Comparison of ENCODE assay signal across 8 mouse cellular contexts in the genomic region with DNA sequence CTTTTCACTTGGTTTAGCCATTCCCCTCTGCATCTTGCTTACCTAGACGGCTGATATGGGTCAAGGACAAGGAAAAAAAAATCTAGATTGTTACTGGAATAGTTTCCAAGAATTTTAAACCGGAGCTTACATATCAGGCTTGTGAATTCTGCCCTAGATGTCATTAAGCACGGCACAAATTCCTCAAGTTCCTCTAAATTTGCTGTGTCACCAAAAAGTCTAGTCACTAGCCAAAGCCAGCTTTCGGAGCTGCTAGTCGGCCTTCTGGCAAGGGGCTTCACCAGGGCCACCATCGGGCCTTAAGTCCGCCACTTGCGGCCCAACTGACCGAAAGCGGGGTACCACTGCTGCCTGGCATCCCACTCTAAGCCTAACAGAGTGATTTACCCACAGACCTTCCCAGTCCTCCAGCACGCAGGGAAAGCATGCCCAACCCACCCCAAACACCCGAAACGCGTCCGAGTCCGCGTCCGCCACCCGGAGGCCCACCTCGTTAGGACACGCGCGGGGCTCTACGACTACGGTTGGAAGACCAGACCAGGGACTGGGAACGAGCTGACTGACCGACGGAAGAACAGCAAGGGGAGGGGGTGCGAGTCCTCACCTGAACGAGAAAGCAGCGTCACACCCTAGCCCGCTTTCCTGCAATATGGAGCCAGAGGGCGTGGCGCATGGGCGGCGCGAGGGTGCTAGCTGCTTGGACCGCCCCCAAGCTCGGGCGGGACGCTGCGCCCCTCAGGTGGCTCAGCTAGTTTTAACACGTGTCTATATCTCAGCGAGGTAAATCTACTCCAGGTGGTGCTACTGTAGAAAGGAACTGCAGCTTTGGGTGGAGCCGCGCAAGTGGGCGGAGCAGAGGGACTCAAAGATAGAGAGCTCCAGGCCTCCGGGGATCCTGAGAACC. TPM values are rescaled to one million over a fixed set of nuclear protein-coding genes. Genes with fewer than 3 reads are reported as not detected.
DNase-seq lines count a peak whose midpoint lies in the region; ATAC-seq and TF ChIP-seq lines count a peak whose summit lies in the region.

Gene Anxa7 (minus strand): TSS at position 843 of the 904 bp plus-strand sequence.

- H3K36me3 ChIP-seq in hindbrain, embryonic 16.5 days (ENCODE audit: control insufficient read depth, insufficient read depth, low read length) = no peaks in the 10 kb centered on the region

- peak within 1 kb of the TSS; percentile 76 for H3K9ac ChIP-seq in hindbrain, embryonic 16.5 days (ENCODE audit: low read depth, low read length)

- peak; percentile 84 for DNase-seq in WW6 (ENCODE audit: low read depth, low spot score)
- peak; percentile 26 to 32 for DNase-seq in cerebellum, postnatal 4 days (ENCODE audit: low spot score in 2 of 2)
- DNase-seq in gastrocnemius, adult 18-20 months (ENCODE audit: low spot score) = peak; percentile 78
- peak; percentile 71 to 73 for DNase-seq in left cerebral cortex, adult 2 months (ENCODE audit: extremely low spot score in 1 of 2, low spot score in 2 of 2)
- DNase-seq in right cerebral cortex, postnatal 10 days (ENCODE audit: low spot score in 2 of 2) = peak; percentile 79 to 82
- DNase-seq in urinary bladder, postnatal 25 days (ENCODE audit: low spot score) = peak; percentile 83

- H3K9me3 ChIP-seq in hindbrain, embryonic 16.5 days (ENCODE audit: control insufficient read depth, low read length) = no peaks in the 10 kb centered on the region

- no peaks in the 10 kb centered on the region for H3K27me3 ChIP-seq in hindbrain, embryonic 16.5 days (replicated peaks; ENCODE audit: control insufficient read depth, insufficient read depth, low read length)

- peak within 1 kb of the TSS; percentile 84 for H3K4me2 ChIP-seq in hindbrain, embryonic 16.5 days (ENCODE audit: low read length)

- H3K27ac ChIP-seq in hindbrain, embryonic 16.5 days (ENCODE audit: low read depth, low read length) = peak within 1 kb of the TSS; percentile 49; the same call in 1 of the 2 replicates
- peak within 1 kb of the TSS; percentile 79 for H3K27ac ChIP-seq in left cerebral cortex, adult 2 months

- no peaks in the 10 kb centered on the region for H3K4me1 ChIP-seq in hindbrain, embryonic 16.5 days (ENCODE audit: control insufficient read depth, insufficient read depth, low read depth, low read length)

- H3K4me3 ChIP-seq in hindbrain, embryonic 16.5 days (ENCODE audit: low read length) = peak within 1 kb of the TSS; percentile 70
- peak within 1 kb of the TSS; percentile 61 for H3K4me3 ChIP-seq in left cerebral cortex, adult 2 months

- intact Hi-C loops in left cerebral cortex, adult 2 months (cut with DNase I) = no loop called here

- ATAC-seq in hindbrain, embryonic 16.5 days = peak; percentile 91
- ATAC-seq in megakaryocyte, adult 5-6 weeks (ENCODE audit: poor library complexity, severe bottlenecking) = peak; percentile 80

- TF ChIP-seq CTCF in left cerebral cortex, adult 2 months (IDR thresholded peaks at IDR 0.05) = no peak; the same call in 1 of the 2 replicates

- WGBS in hindbrain, embryonic 16.5 days = 2% methylated on average over 46 of the region's 48 CpGs

RNA-seq across cellular contexts. Expression of gene Anxa7, which starts in this region (rescaled TPM):
- 10 to 100 TPM; 47.7 to 72.8 TPM for total RNA-seq in gastrocnemius, adult 18-20 months (2021)
- polyA plus RNA-seq in hindbrain, embryonic 16.5 days (2015; fragmentation: Nextera tagmentation; extraction: Ambion mirVana) = 20.6 and 20.8 TPM in 2 replicates
- 10 to 100 TPM; 64.9 to 66.2 TPM for total RNA-seq in left cerebral cortex, adult 2 months (2021)
- total RNA-seq in megakaryocyte, adult 5-6 weeks (2015) = 99.1 and 113 TPM in 2 replicates
- 117 and 128 TPM in 2 replicates for total RNA-seq in megakaryocyte, adult 5-6 weeks (2017)

Comparison
In these comparisons a context has a peak if more than half of its experiments do, and no peak if none do; other contexts are left out.
1. Peak in every context shown above with its lines: DNase-seq, ATAC-seq, H3K4me3 ChIP-seq and H3K27ac ChIP-seq.
2. DNase-seq: peak in every context shown above with its lines; median percentile 84 in WW6; 83 in urinary bladder, postnatal 25 days; 80 in right cerebral cortex, postnatal 10 days; 78 in gastrocnemius, adult 18-20 months; 72 in left cerebral cortex, adult 2 months; 29 in cerebellum, postnatal 4 days.